Mouse (Mus musculus): ENCODE measurements at regions not wholly inside any gene's neighbourhood (a gene's known extent, or its start where the extent isn't known, plus 50 kb on each side); places are given as distances from the start of the nearest gene placed in this dataset.

- no peak for TF ChIP-seq POLR2A (IDR thresholded peaks at IDR 0.05; ENCODE audit: insufficient read length, low read depth)
- no peak for TF ChIP-seq TCF12 (IDR thresholded peaks at IDR 0.05; ENCODE audit: insufficient read depth, poor library complexity, severe bottlenecking)
- TF ChIP-seq USF1 (IDR thresholded peaks at IDR 0.05; ENCODE audit: low read depth), result no peak
- TF ChIP-seq E2F4 (IDR thresholded peaks at IDR 0.05; ENCODE audit: insufficient read depth), result no peak
- no peak for TF ChIP-seq REST (IDR thresholded peaks at IDR 0.05; ENCODE audit: insufficient read depth, insufficient read length)
- TF ChIP-seq POLR2AphosphoS2 (IDR thresholded peaks at IDR 0.05; ENCODE audit: insufficient read length, low read depth), result no peak
- TF ChIP-seq MAX (IDR thresholded peaks at IDR 0.05; ENCODE audit: low read depth), result no peak
- TF ChIP-seq TCF3 (IDR thresholded peaks at IDR 0.05; ENCODE audit: insufficient read length, low read depth), result no peak
- no peak for TF ChIP-seq MYOG (IDR thresholded peaks at IDR 0.05; ENCODE audit: control insufficient read depth in 1 of 3, insufficient read depth in 1 of 3, insufficient read length in 2 of 3, low read depth in 2 of 3)
- TF ChIP-seq SRF (IDR thresholded peaks at IDR 0.05; ENCODE audit: control insufficient read depth, insufficient read length, low read depth), result no peak
- TF ChIP-seq CEBPB (IDR thresholded peaks at IDR 0.05; ENCODE audit: insufficient read depth, poor library complexity, severe bottlenecking), result no peak
- TF ChIP-seq MYOD1 (IDR thresholded peaks at IDR 0.05; ENCODE audit: control insufficient read depth in 1 of 3, insufficient read length in 2 of 3, low read depth in 2 of 3), result no peak
These were observed 186.8 kb upstream of the Tbx3 start for GRCm38 (mm10) chr5:119483706-119484105.
